Mouse (Mus musculus): ENCODE measurements around the gene Hist1h4f.

Gene Hist1h4f

GRCm38 (mm10) chr13:23513517-23513916, 37.9 kb downstream of the Hist1h4f start:
- DNase-seq (ENCODE audit: low spot score), result no peak

DNA sequence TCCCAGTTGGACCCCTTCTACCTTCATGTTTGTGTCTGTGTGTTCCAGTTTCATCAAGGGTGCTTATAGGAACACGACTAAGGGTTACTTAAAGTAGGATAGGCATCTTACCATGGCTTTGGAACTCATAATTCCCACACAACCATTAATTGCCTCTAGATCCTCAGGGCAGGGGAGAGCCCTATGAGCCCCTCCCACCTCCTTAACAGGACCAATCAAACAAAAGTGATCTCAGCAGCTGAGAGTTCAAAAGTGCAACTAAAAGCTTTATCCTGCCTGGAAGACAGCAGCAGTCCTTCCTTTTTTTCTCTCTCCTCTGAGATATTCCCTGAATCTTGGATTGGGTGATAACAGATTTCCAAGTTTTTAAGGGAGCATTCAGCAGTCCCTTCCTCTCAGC, 41.3 kb downstream of the Hist1h4f start:
- no peak for DNase-seq (ENCODE audit: low spot score)

DNA sequence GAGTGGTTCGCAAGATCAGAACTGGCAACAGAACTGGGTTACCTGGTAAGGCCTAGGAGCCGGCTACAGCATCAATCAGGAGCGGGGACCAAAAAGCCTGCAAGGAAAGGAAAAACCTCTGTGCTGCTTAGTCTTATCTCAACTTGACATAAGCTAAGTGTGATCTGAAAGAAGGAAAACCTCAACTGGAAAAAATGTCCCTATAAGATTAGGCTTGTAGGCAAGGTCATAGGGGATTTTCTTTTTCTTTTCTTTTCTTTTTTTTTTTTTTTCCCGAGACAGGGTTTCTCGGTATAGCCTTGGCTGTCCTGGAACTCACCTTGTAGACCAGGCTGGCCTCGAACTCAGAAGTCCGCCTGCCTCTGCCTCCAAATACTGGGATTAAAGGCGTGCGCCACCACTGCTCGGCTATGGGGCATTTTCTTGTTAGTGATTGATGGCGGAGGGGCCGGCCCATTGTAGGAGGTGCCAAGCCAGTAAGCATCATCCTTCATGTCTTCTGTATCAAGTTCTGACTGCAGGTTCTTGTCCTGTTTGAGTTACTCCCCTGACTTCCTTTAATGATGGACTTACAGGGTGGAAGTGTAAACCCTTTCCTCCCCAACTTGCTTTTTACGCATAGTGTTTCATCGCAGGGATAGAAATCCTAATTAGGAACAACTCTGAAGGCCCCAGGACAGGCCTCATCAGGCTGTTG, 44.5 kb downstream of the Hist1h4f start:
- no peak for DNase-seq (ENCODE audit: low spot score)

GRCm38 (mm10) chr13:23506351-23506750, 45.1 kb downstream of the Hist1h4f start:
- DNase-seq (ENCODE audit: low spot score), result no peak

- no peak for DNase-seq (ENCODE audit: low spot score)
These were observed 45.6 kb downstream of the Hist1h4f start for GRCm38 (mm10) chr13:23505662-23506345.

DNA sequence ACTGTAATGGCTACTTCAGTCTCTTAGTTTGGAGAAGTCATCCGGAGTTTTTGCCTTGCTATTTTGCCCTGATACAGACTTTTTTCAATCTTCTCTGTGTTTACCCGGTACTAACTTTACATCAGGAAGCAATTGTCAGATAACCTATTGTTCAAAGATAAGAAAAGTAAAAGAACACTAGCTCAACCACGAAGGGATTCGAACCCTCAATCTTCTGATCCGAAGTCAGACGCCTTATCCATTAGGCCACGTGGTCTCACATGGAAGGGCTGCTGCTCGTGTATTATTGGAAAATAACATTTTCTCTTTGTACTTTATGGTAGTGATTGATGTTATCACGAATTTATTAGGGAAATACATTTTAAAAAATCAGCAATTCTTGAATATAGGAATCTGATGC, 47.7 kb downstream of the Hist1h4f start:
- DNase-seq (ENCODE audit: low spot score), result no peak

- DNase-seq (ENCODE audit: low spot score), result no peak
These were observed 48.5 kb downstream of the Hist1h4f start for GRCm38 (mm10) chr13:23502916-23503315.

DNA sequence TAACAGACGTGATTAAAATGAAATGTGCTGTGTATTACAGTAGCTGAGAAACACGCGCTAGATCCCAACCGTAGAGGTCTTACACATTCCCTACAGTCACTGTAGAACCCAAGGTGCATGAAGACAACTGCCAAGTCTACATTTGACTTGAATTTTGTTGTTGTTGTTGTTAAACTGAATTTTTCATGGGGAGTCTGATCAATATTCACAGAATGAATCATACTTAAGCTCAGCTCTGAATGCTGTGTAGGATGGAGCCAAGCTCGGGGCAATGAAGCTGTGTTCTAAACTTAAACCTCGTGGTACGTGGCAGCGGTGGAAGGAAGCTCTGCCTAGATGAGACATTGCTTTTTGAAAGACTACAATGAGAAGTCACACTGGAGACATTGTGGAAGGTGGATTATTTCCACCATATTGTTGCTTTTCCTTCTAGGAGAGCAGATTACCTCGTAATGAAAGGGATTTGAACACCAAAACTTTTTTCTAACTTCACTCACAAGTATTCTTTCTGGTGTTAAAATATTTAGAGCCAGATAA, 49.3 kb downstream of the Hist1h4f start:
- DNase-seq (ENCODE audit: low spot score), result no peak

GRCm38 (mm10) chr13:23501511-23501910, 49.9 kb downstream of the Hist1h4f start:
- no peak for DNase-seq (ENCODE audit: low spot score)

All from ovary, adult 18-20 months (tissue).